Mouse (Mus musculus): ENCODE results near the gene Lrch1. TPM values are rescaled to one million over a fixed set of nuclear protein-coding genes. Genes with fewer than 3 reads are reported as not detected.

The Lrch1 gene
- polyA plus RNA-seq, 1 experiment = 8.4 TPM

DNA sequence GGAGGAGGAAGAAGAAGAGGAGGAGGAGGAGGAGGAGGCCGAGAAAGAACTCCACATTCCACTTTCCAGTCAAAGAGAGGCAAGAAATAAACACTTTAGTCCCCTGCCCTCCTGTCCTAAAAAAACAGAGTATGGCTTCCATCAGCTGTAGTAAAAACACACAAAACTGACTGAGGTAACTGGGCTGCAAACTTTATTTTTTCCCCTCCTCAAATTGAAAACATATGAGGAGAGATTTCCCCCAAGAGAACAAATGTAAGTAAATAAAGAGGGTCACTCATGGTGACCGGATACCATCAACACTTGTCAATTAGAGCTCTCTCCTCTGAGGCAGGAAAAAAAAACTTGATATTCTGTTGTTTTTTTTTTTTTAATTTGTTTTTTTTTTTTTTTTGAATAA lies 125.6 kb downstream of the Lrch1 start:
- no peak for TF ChIP-seq POLR2A (IDR thresholded peaks at IDR 0.05; ENCODE audit: low read depth, low read length)
- TF ChIP-seq CTCF (conservative IDR thresholded peaks at IDR 0.05; ENCODE audit: insufficient read depth, insufficient read length, low read depth, low read length) = no peak
- Histone ChIP-seq H3K27ac (ENCODE audit: insufficient read depth, low read depth, low read length) (no peak overlapping the region), H3K4me1 (ENCODE audit: control insufficient read depth, insufficient read depth, low read length) (no peaks in the 10 kb centered on the region), H3K36me3 (ENCODE audit: control insufficient read depth, insufficient read depth, low read length) (no peaks in the 10 kb centered on the region), H3K27me3 (replicated peaks; ENCODE audit: control insufficient read depth, insufficient read depth, low read length) (no peaks in the 10 kb centered on the region), H3K4me3 (ENCODE audit: insufficient read depth, low read depth, low read length) (no peak overlapping the region)
- no peak for DNase-seq
- WGBS = 73% methylated on average over 2 of the region's 2 CpGs

- 81% methylated on average over 11 of the region's 11 CpGs for WGBS
Measured at GRCm38 (mm10) chr14:74820180-74820813, 127.4 kb downstream of the Lrch1 start.

DNA sequence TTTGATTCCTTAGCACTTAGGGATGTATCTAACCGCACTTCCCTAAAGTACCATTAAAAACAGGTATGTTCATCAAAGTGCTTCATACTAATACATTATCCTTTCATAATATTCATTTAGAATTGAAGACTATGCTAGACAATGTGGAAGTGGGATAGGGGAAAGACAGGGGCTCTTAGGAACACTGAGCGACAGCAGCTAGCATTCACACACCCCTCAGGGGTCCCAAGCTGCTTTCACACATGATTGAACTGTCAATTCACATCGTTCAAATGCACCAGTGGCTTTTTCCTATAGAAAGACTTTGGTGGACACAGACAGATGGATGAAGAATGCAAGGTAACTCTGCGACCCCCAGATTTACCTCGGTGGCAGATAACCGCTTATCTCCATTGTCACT lies 131.0 kb downstream of the Lrch1 start:
- TF ChIP-seq POLR2A (IDR thresholded peaks at IDR 0.05; ENCODE audit: low read depth, low read length) (no peak), CTCF (conservative IDR thresholded peaks at IDR 0.05; ENCODE audit: insufficient read depth, insufficient read length, low read depth, low read length) (no peak)
- H3K27me3 ChIP-seq (replicated peaks; ENCODE audit: control insufficient read depth, insufficient read depth, low read length) = no peaks in the 10 kb centered on the region
- H3K36me3 ChIP-seq (ENCODE audit: control insufficient read depth, insufficient read depth, low read length) = no peaks in the 10 kb centered on the region
- 90% methylated on average over 6 of the region's 6 CpGs for WGBS
- H3K4me3 ChIP-seq (ENCODE audit: insufficient read depth, low read depth, low read length) = no peak overlapping the region
- DNase-seq = no peak
- H3K4me1 ChIP-seq (ENCODE audit: control insufficient read depth, insufficient read depth, low read length) = no peaks in the 10 kb centered on the region
- H3K27ac ChIP-seq (ENCODE audit: insufficient read depth, low read depth, low read length) = no peak overlapping the region

More at GRCm38 (mm10) chr14:74820180-74820813, 127.4 kb downstream of the Lrch1 start:
- no peaks in the 10 kb centered on the region for H3K4me1 ChIP-seq (ENCODE audit: control insufficient read depth, insufficient read depth, low read length)
- H3K4me3 ChIP-seq (ENCODE audit: insufficient read depth, low read depth, low read length) = no peak overlapping the region
- H3K27me3 ChIP-seq (replicated peaks; ENCODE audit: control insufficient read depth, insufficient read depth, low read length) = no peaks in the 10 kb centered on the region
- H3K27ac ChIP-seq (ENCODE audit: insufficient read depth, low read depth, low read length) = no peak overlapping the region
- DNase-seq = peak; percentile 8
- H3K36me3 ChIP-seq (ENCODE audit: control insufficient read depth, insufficient read depth, low read length) = no peaks in the 10 kb centered on the region
- TF ChIP-seq CTCF (conservative IDR thresholded peaks at IDR 0.05; ENCODE audit: insufficient read depth, insufficient read length, low read depth, low read length) = no peak
- TF ChIP-seq POLR2A (IDR thresholded peaks at IDR 0.05; ENCODE audit: low read depth, low read length) = no peak

DNA sequence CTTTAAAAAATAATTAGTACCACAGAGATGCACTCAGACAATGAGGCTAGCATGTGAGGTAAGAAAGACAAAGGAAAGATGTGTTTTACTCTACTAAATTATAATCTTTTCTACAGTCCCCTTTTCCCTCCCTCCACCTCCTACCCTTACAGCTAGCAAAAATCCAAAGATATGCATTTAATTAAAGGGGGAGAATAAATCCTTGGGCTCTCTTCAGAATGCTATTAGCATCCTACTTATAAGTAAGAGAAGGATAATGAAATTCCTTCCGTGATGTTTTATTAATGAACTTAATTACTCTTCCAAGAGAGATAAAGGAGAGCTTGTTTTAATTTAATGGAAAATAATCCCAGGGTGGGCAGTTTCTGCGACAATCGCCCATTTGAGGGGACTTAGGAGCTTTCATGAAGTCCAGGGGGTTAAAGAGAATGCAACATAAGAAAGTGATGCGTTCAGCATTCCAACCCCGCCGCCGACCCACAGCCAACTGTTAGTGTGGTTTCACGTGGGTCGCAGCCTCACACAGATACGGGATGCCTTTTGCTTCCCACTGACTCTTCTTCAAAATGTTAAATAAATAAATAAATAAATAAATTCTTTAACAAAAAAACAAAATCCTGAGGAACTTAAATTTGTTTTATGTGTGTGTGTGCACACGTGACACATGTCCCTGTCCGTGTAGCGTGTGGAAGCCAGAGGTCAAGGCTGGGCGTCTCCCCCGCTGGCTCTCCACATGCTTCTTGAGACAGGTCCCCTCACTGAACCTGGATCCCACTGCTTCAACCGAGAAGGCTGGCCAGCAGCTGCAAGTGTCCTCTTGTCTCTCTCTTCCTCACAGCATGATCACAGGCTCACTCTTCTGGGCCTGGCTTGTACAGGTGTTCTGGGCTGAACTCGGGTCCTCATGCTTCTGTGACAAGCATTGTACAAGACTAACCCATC lies 132.6 kb downstream of the Lrch1 start:
- DNase-seq = no peak
- 88% methylated on average over 17 of the region's 17 CpGs for WGBS
- Histone ChIP-seq H3K27ac (ENCODE audit: insufficient read depth, low read depth, low read length) (no peak overlapping the region), H3K36me3 (ENCODE audit: control insufficient read depth, insufficient read depth, low read length) (no peaks in the 10 kb centered on the region; the same call in 1 of the 2 replicates), H3K27me3 (replicated peaks; ENCODE audit: control insufficient read depth, insufficient read depth, low read length) (no peaks in the 10 kb centered on the region), H3K4me1 (ENCODE audit: control insufficient read depth, insufficient read depth, low read length) (no peaks in the 10 kb centered on the region), H3K4me3 (ENCODE audit: insufficient read depth, low read depth, low read length) (no peak overlapping the region)
- TF ChIP-seq CTCF (conservative IDR thresholded peaks at IDR 0.05; ENCODE audit: insufficient read depth, insufficient read length, low read depth, low read length) = no peak
- TF ChIP-seq POLR2A (IDR thresholded peaks at IDR 0.05; ENCODE audit: low read depth, low read length) = no peak

DNA sequence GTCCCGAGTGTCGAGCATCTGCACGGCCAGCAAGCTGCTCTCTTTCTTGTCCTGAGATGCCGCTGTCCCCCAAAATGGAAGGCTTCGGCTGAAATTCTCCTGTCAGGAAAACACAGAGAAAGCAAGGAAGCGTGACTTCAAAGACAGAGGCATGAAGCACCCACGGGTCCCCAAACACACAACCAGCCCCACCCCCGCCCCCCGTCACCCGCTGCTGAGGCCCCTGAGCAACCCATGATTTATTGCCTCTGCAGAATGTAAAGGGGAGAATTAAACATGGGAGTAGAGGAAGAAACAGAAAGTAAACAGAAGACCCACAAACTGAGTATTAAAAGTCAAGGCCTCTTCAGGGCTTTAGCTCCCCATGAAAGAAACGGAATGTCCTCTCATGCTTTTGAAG lies 136.1 kb downstream of the Lrch1 start:
- Histone ChIP-seq H3K27me3 (replicated peaks; ENCODE audit: control insufficient read depth, insufficient read depth, low read length) (no peaks in the 10 kb centered on the region), H3K4me1 (ENCODE audit: control insufficient read depth, insufficient read depth, low read length) (no peaks in the 10 kb centered on the region), H3K36me3 (ENCODE audit: control insufficient read depth, insufficient read depth, low read length) (peaks cover 3% of the 10 kb centered on the region), H3K27ac (ENCODE audit: insufficient read depth, low read depth, low read length) (no peak overlapping the region), H3K4me3 (ENCODE audit: insufficient read depth, low read depth, low read length) (no peak overlapping the region)
- TF ChIP-seq CTCF (conservative IDR thresholded peaks at IDR 0.05; ENCODE audit: insufficient read depth, insufficient read length, low read depth, low read length) = no peak
- TF ChIP-seq POLR2A (IDR thresholded peaks at IDR 0.05; ENCODE audit: low read depth, low read length) = no peak
- no peak for DNase-seq
- WGBS = 71% methylated on average over 11 of the region's 11 CpGs

GRCm38 (mm10) chr14:74801961-74802360 lies 145.7 kb downstream of the Lrch1 start:
- no peaks in the 10 kb centered on the region for H3K27me3 ChIP-seq (replicated peaks; ENCODE audit: control insufficient read depth, insufficient read depth, low read length)
- no peak overlapping the region for H3K27ac ChIP-seq (ENCODE audit: insufficient read depth, low read depth, low read length)
- no peak for DNase-seq
- H3K4me3 ChIP-seq (ENCODE audit: insufficient read depth, low read depth, low read length) = no peak overlapping the region
- peaks cover 3% of the 10 kb centered on the region for H3K36me3 ChIP-seq (ENCODE audit: control insufficient read depth, insufficient read depth, low read length)
- H3K4me1 ChIP-seq (ENCODE audit: control insufficient read depth, insufficient read depth, low read length) = no peaks in the 10 kb centered on the region
- WGBS = 84% methylated on average over 1 of the region's 1 CpGs
- TF ChIP-seq POLR2A (IDR thresholded peaks at IDR 0.05; ENCODE audit: low read depth, low read length) (no peak), CTCF (conservative IDR thresholded peaks at IDR 0.05; ENCODE audit: insufficient read depth, insufficient read length, low read depth, low read length) (no peak)
